Mouse (Mus musculus) thymus, adult 2 months (tissue): ENCODE measurements around the gene Hfe2.

Experiments used
- CTCF ChIP-seq: fragments of 200-500 bp; IDR thresholded peaks from 2 replicates; pipeline ENCODE4 v1.5.1; 2012; ENCODE audit warnings: mild to moderate bottlenecking, control low read depth, low read length, moderate library complexity, borderline replicate concordance; ENCODE audit not compliant: control insufficient read depth, poor library complexity, insufficient read depth; ENCODE audit errors: extremely low read depth
- POLR2A ChIP-seq: fragments of 200-500 bp; IDR thresholded peaks from 2 replicates; pipeline ENCODE4 v1.6.1; 2012; ENCODE audit warnings: mild to moderate bottlenecking, low read length, control low read depth, moderate library complexity; ENCODE audit not compliant: control insufficient read depth, poor library complexity, insufficient read depth; ENCODE audit errors: extremely low read depth

- TF ChIP-seq CTCF = no peak
- TF ChIP-seq POLR2A = no peak
Observed at GRCm38 (mm10) chr3:96568605-96569004, 43.6 kb downstream of the Hfe2 start.
